Mouse (Mus musculus) small intestine, adult 2 months (tissue): Measurements from ENCODE around the gene Lpp. TPM values are rescaled to one million over a fixed set of nuclear protein-coding genes. Genes with fewer than 3 reads are reported as not detected.

Source experiments
- H3K27ac ChIP-seq: fragments of 200-500 bp; 2 replicates; pipeline ENCODE4 v1.5.1; 2012; ENCODE audit warnings: low read depth, low read length, control low read depth, inconsistent platforms; ENCODE audit not compliant: insufficient read depth
- H3K27me3 ChIP-seq: fragments of 200-500 bp; 2 replicates; pipeline ENCODE4 v1.6.1; 2012; ENCODE audit warnings: mild to moderate bottlenecking, moderate library complexity, low read length, inconsistent platforms; ENCODE audit not compliant: control insufficient read depth, insufficient read depth
- H3K36me3 ChIP-seq: fragments of 200-500 bp; 2 replicates; pipeline ENCODE4 v1.6.1; 2012; ENCODE audit warnings: mild to moderate bottlenecking, low read length, control low read depth, inconsistent platforms; ENCODE audit not compliant: control insufficient read depth, insufficient read depth
- H3K4me1 ChIP-seq: fragments of 200-500 bp; 2 replicates; pipeline ENCODE4 v1.6.1; 2012; ENCODE audit warnings: low read length, inconsistent platforms, mixed read lengths; ENCODE audit not compliant: control insufficient read depth, insufficient read depth, insufficient read length
- H3K4me3 ChIP-seq: fragments of 200-500 bp; 2 replicates; pipeline ENCODE4 v1.5.1; 2012; ENCODE audit warnings: low read depth, mild to moderate bottlenecking, control low read depth, inconsistent platforms, low read length, moderate library complexity
- CTCF ChIP-seq: fragments of 200-500 bp; IDR thresholded peaks from 2 replicates; pipeline ENCODE4 v1.5.1; 2012; ENCODE audit warnings: low read depth, mild to moderate bottlenecking, control low read depth, inconsistent platforms, low read length, moderate library complexity, mixed read lengths; ENCODE audit not compliant: insufficient replicate concordance, insufficient read length; ENCODE audit errors: extremely low read depth
- POLR2A ChIP-seq: fragments of 200-500 bp; IDR thresholded peaks from 2 replicates; pipeline ENCODE4 v1.6.1; 2012; ENCODE audit warnings: low read depth, mild to moderate bottlenecking, control low read depth, inconsistent platforms, low read length, moderate library complexity
- WGBS: fragments of 180-500 bp; shearing (Covaris S2); methylation state at CpG from one replicate; pipeline ENCODE4 v1.1.7; 2018; 5-methylcytosine and 5-hydroxymethylcytosine counted together
- polyA plus RNA-seq: library from polyadenylated mRNA; depleted of rRNA; stranded (reverse); fragments of >200 nt; gene quantifications from 2 replicates; pipeline ENCODE4 v1.2.3, GENCODE M21; 2012

The Lpp gene
- polyA plus RNA-seq, 1 experiment: 23.6 TPM

DNA sequence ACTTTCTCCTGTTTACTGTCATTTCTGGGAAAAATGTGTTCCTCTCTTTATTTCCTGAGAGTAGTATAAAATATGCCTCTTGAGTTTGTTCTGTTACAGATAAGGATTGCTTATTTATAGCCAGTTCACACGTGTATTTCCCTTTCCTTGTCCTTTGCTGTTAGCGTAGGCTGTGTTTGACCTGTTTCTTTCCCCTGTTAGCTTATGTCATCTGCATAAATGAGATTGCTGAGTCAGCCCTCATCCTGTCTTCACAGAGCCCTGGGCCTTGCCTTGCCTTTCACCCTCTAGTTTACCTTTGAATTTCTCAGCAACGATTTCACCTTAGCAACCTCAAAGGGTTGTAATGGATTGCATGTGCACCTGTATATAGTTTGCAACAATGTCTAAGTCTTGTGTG lies 32.5 kb downstream of the Lpp start:
- WGBS: 15% methylated on average over 3 of the region's 3 CpGs
- Histone ChIP-seq H3K27me3 (no peaks in the 10 kb centered on the region), H3K4me1 (peaks cover 7% of the 10 kb centered on the region; the same call in 1 of the 2 replicates), H3K36me3 (no peaks in the 10 kb centered on the region), H3K27ac (no peak overlapping the region), H3K4me3 (no peak overlapping the region)
- TF ChIP-seq CTCF (no peak), POLR2A (no peak)

DNA sequence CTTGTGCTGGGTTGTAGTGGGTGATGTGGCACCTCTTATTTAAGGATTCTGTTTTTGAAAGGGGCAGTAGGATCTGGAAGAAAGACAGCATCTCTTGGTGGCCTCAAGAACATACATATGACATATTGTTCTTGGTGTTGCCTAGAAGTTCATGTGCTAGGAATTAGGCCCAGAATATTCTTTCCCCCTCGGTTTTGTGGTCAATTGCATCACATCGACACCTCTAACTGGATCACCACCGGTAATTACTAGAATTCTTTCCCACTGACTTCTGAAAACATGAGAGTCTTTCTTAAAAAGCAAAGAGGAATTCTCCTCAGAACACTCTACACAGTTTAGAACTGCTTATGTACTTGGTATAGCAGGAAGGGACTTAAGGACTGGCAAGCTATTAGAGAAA lies 34.3 kb downstream of the Lpp start:
- 87% methylated on average over 3 of the region's 3 CpGs for WGBS
- Histone ChIP-seq H3K27me3 (no peaks in the 10 kb centered on the region), H3K27ac (no peak overlapping the region), H3K4me1 (peaks cover 4% of the 10 kb centered on the region; the same call in 1 of the 2 replicates), H3K36me3 (no peaks in the 10 kb centered on the region), H3K4me3 (no peak overlapping the region)
- TF ChIP-seq POLR2A (no peak), CTCF (no peak)

DNA sequence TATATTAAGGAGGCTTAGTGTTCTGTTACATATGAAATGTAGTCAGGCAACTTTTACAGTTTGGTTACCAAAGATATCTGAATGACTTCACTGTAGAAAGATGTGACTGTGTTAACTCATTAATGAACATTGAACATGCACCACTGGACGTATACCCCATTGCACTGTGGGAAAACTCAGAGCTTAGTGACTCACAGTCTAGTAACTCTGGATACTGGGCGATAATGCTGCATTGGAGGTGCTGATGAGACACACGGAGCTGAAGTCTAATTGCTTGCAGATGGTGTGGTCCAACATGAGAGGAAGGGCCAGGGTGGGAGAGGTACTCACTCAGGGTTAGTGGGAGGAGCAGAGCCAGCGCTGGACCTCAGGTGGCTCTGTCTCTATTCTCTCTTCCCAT lies 34.7 kb downstream of the Lpp start:
- Histone ChIP-seq H3K4me3 (no peak overlapping the region), H3K36me3 (no peaks in the 10 kb centered on the region), H3K4me1 (peaks cover 5% of the 10 kb centered on the region; the same call in 1 of the 2 replicates), H3K27me3 (no peaks in the 10 kb centered on the region), H3K27ac (no peak overlapping the region)
- 75% methylated on average over 4 of the region's 4 CpGs for WGBS
- TF ChIP-seq CTCF (no peak), POLR2A (no peak)

DNA sequence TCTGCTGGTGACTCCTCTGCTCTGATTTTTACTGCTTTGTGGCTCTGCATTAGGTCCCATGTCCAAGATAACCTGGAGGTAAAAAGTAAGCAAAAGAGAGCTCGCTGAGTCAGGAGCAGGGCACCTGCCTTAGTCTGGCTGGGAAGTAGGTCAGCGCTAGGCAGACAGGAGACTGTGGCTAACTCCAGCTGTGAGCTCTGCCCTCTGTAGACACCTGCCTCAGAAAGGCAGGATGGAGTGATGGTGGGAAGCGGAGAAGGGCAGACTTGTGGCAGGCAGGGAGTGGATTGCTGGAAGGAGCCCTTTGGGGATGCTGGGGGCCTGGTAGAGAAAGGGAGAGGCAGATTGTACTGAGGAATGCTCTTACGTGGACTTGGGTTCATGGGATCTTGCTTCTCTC lies 35.4 kb downstream of the Lpp start:
- WGBS: 80% methylated on average over 4 of the region's 4 CpGs
- Histone ChIP-seq H3K4me1 (peaks cover 11% of the 10 kb centered on the region; the same call in 1 of the 2 replicates), H3K4me3 (no peak overlapping the region), H3K27me3 (no peaks in the 10 kb centered on the region), H3K36me3 (no peaks in the 10 kb centered on the region), H3K27ac (no peak overlapping the region)
- TF ChIP-seq POLR2A (no peak), CTCF (no peak)

DNA sequence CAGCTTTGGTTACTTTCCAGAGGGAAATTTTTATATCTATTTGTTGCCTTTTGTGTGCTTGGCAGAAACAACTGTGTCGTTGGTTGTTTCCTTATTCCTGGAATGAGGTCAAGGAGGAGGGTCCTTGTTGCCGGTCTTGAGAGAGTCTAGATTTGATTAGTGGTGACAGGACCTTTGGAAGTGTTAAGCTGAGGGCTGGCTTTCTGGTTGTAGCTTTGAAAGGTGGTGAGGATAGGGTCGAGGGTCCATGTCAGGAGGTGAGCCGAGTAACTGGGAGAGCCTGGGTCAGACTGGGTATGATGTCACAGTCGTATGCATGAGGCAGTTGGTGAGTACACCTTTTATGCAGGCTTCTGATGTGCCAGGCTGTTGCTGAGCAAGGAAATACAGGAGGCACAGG lies 36.4 kb downstream of the Lpp start:
- Histone ChIP-seq H3K4me1 (peaks cover 18% of the 10 kb centered on the region; the same call in 1 of the 2 replicates), H3K27me3 (no peaks in the 10 kb centered on the region), H3K4me3 (no peak overlapping the region), H3K27ac (no peak overlapping the region), H3K36me3 (no peaks in the 10 kb centered on the region)
- WGBS: 70% methylated on average over 5 of the region's 5 CpGs
- TF ChIP-seq POLR2A (no peak), CTCF (no peak)

DNA sequence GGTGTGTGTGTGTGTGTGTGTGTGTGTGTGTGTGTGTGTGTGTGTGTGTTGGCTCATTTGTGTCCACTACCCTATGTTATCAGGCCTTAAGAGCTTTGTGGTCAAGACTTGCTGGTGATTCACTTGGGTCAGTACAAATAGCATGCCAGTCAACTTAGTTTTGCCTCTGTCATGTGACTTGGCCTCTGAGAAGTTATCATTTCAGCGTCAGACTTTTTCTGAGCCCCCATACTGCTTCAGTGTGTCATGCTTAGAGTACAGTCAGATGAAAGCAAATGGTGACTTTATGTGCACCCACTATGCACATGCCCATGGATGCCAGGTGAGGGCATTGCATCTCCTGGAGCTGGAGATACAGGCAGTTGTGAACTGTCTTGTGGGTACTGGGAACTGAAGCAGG lies 38.5 kb downstream of the Lpp start:
- peaks cover 24% of the 10 kb centered on the region; the same call in 1 of the 2 replicates for H3K4me1 ChIP-seq
- H3K4me3 ChIP-seq: no peak overlapping the region
- 77% methylated on average over 1 of the region's 1 CpGs for WGBS
- TF ChIP-seq CTCF (no peak), POLR2A (no peak)
- H3K27me3 ChIP-seq: no peaks in the 10 kb centered on the region
- H3K27ac ChIP-seq: no peak overlapping the region
- H3K36me3 ChIP-seq: no peaks in the 10 kb centered on the region

DNA sequence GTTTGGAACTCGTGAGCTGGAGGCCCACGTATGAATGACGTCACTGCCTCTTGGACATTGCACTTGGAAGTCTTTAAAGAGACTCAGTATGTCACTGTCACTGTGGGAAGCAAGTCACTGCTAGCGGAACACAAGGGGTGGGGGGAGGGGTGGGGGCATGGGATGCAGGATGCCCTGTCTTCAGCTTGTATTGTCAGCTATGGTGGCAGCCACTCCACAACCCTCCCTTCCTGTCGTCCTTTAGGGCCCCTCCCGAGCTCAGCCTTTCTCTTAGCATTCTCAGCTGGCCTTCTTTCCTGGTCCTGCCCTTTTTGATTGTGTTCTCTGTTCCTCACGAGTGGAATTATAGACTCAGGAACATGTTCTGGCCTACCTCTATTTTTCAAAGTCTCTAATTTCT lies 40.3 kb downstream of the Lpp start:
- Histone ChIP-seq H3K27me3 (no peaks in the 10 kb centered on the region), H3K4me1 (peaks cover 26% of the 10 kb centered on the region; the same call in 1 of the 2 replicates), H3K27ac (no peak overlapping the region), H3K36me3 (no peaks in the 10 kb centered on the region), H3K4me3 (no peak overlapping the region)
- TF ChIP-seq CTCF (no peak), POLR2A (no peak)
- WGBS: 23% methylated on average over 7 of the region's 7 CpGs
